Mouse (Mus musculus) MEL (cell line): Measurements from ENCODE around the gene Sec23b. TPM values are rescaled to one million over a fixed set of nuclear protein-coding genes. Genes with fewer than 3 reads are reported as not detected.

Source experiments
- DNase-seq: peaks from one replicate; pipeline ENCODE4 v3.0.0; 2011; ENCODE audit warnings: low read depth, low spot score
- H3K27ac ChIP-seq: 2 replicates; pipeline ENCODE4 v1.5.1; 2012; ENCODE audit warnings: low read depth, mild to moderate bottlenecking, control low read depth, low read length, moderate library complexity; ENCODE audit not compliant: control insufficient read depth
- H3K27me3 ChIP-seq, 2 experiments: fragments of 150-350 bp in 1 of 2; sonication (generic) in 1 of 2; 2 replicates each; pipeline ENCODE4 v1.6.1; 2012; ENCODE audit warnings: low read length in 2 of 2, mild to moderate bottlenecking in 2 of 2, improper control_type of control experiment in 1 of 2, moderate library complexity in 1 of 2; ENCODE audit not compliant: insufficient read depth in 2 of 2, control insufficient read depth in 1 of 2
- H3K36me3 ChIP-seq, 2 experiments: 2 replicates each; pipeline ENCODE4 v1.6.1; 2012 to 2014; ENCODE audit warnings: low read length in 2 of 2, improper control_type of control experiment in 1 of 2, inconsistent platforms in 1 of 2, mild to moderate bottlenecking in 1 of 2; ENCODE audit not compliant: insufficient read depth in 2 of 2, control insufficient read depth in 1 of 2
- H3K4me1 ChIP-seq, 2 experiments: fragments of 150-350 bp in 1 of 2; sonication (generic) in 1 of 2; 2 replicates each; pipeline ENCODE4 v1.6.1; 2012; ENCODE audit warnings: low read length in 2 of 2, improper control_type of control experiment in 1 of 2, mild to moderate bottlenecking in 1 of 2; ENCODE audit not compliant: insufficient read depth in 2 of 2, control insufficient read depth in 1 of 2
- H3K4me3 ChIP-seq, 2 experiments: fragments of 150-350 bp in 1 of 2; sonication (generic) in 1 of 2; 2 replicates each; pipeline ENCODE4 v1.5.1; 2012; ENCODE audit warnings: low read depth in 2 of 2, low read length in 2 of 2, mild to moderate bottlenecking in 2 of 2, moderate library complexity in 2 of 2, control low read depth in 1 of 2, improper control_type of control experiment in 1 of 2; ENCODE audit not compliant: control insufficient read depth in 1 of 2, insufficient read depth in 1 of 2
- H3K79me2 ChIP-seq: 2 replicates; pipeline ENCODE4 v1.6.1; 2012; ENCODE audit warnings: mild to moderate bottlenecking, low read length, moderate library complexity; ENCODE audit not compliant: control insufficient read depth, poor library complexity, insufficient read depth
- H3K9ac ChIP-seq: 2 replicates; pipeline ENCODE4 v1.6.1; 2012; ENCODE audit warnings: low read depth, mild to moderate bottlenecking, control low read depth, low read length, moderate library complexity; ENCODE audit not compliant: control insufficient read depth, poor library complexity, severe bottlenecking
- H3K9me3 ChIP-seq: fragments of 150-350 bp; sonication (generic); replicated peaks from 2 replicates; pipeline ENCODE4 v1.6.1; 2012; ENCODE audit warnings: mild to moderate bottlenecking, low read length, improper control_type of control experiment, moderate library complexity; ENCODE audit not compliant: insufficient read depth
- BHLHE40 ChIP-seq: IDR thresholded peaks from 2 replicates; pipeline ENCODE4 v1.6.1; 2012; ENCODE audit warnings: low read depth, mild to moderate bottlenecking, inconsistent platforms, low read length, improper control_type of control experiment, borderline replicate concordance
- CHD1 ChIP-seq: IDR thresholded peaks from 2 replicates; pipeline ENCODE4 v1.6.1; 2012; ENCODE audit warnings: low read depth, mild to moderate bottlenecking, inconsistent platforms, low read length, improper control_type of control experiment
- E2F4 ChIP-seq: IDR thresholded peaks from 2 replicates; pipeline ENCODE4 v1.6.1; 2011; ENCODE audit warnings: low read depth, low read length, improper control_type of control experiment, borderline replicate concordance
- ETS1 ChIP-seq: IDR thresholded peaks from 2 replicates; pipeline ENCODE4 v1.6.1; 2012; ENCODE audit warnings: low read depth, mild to moderate bottlenecking, inconsistent platforms, low read length, improper control_type of control experiment, moderate library complexity
- GABPA ChIP-seq: IDR thresholded peaks from 2 replicates; pipeline ENCODE4 v1.6.1; 2012; ENCODE audit warnings: low read depth, mild to moderate bottlenecking, inconsistent platforms, low read length, improper control_type of control experiment, moderate library complexity
- GATA1 ChIP-seq: IDR thresholded peaks from 2 replicates; pipeline ENCODE4 v1.6.1; 2011; ENCODE audit warnings: low read depth, low read length, improper control_type of control experiment
- HCFC1 ChIP-seq: IDR thresholded peaks from 2 replicates; pipeline ENCODE4 v1.6.1; 2012; ENCODE audit warnings: low read depth, mild to moderate bottlenecking, inconsistent platforms, low read length, improper control_type of control experiment, moderate library complexity
- MAX ChIP-seq: IDR thresholded peaks from 2 replicates; pipeline ENCODE4 v1.6.1; 2011; ENCODE audit warnings: low read length, improper control_type of control experiment
- MEF2A ChIP-seq: IDR thresholded peaks from 2 replicates; pipeline ENCODE4 v1.6.1; 2014; ENCODE audit warnings: low read depth, mild to moderate bottlenecking, inconsistent platforms, low read length, improper control_type of control experiment; ENCODE audit not compliant: poor library complexity, insufficient replicate concordance, severe bottlenecking; ENCODE audit errors: extremely low read depth
- MYC ChIP-seq: IDR thresholded peaks from 2 replicates; pipeline ENCODE4 v1.6.1; 2011; ENCODE audit warnings: low read depth, mild to moderate bottlenecking, low read length, improper control_type of control experiment, moderate library complexity
- NELFE ChIP-seq: IDR thresholded peaks from 2 replicates; pipeline ENCODE4 v1.6.1; 2011; ENCODE audit warnings: low read depth, low read length, improper control_type of control experiment
- NRF1 ChIP-seq: IDR thresholded peaks from 2 replicates; pipeline ENCODE4 v1.6.1; 2014; ENCODE audit warnings: low read depth, mild to moderate bottlenecking, inconsistent platforms, low read length, improper control_type of control experiment, moderate library complexity; ENCODE audit not compliant: poor library complexity, insufficient read depth, severe bottlenecking
- POLR2A ChIP-seq, 2 experiments: IDR thresholded peaks; 2 replicates each; pipeline ENCODE4 v1.6.1; 2011 to 2012; ENCODE audit warnings: low read length in 2 of 2, mild to moderate bottlenecking in 2 of 2, control low read depth in 1 of 2, improper control_type of control experiment in 1 of 2, low read depth in 1 of 2, moderate library complexity in 1 of 2; ENCODE audit not compliant: control insufficient read depth in 1 of 2, insufficient read depth in 1 of 2, poor library complexity in 1 of 2
- POLR2AphosphoS2 ChIP-seq: IDR thresholded peaks from 2 replicates; pipeline ENCODE4 v1.6.1; 2011; ENCODE audit warnings: low read length, improper control_type of control experiment
- SMC3 ChIP-seq: IDR thresholded peaks from 2 replicates; pipeline ENCODE4 v1.6.1; 2011; ENCODE audit warnings: low read depth, low read length, improper control_type of control experiment
- TAL1 ChIP-seq: IDR thresholded peaks from 2 replicates; pipeline ENCODE4 v1.6.1; 2012; ENCODE audit warnings: mild to moderate bottlenecking, inconsistent platforms, low read length, moderate library complexity, mixed read lengths
- TCF12 ChIP-seq: IDR thresholded peaks from 2 replicates; pipeline ENCODE4 v1.6.1; 2014; ENCODE audit warnings: low read depth, mild to moderate bottlenecking, inconsistent platforms, low read length, improper control_type of control experiment, moderate library complexity
- ZC3H11A ChIP-seq: IDR thresholded peaks from 2 replicates; pipeline ENCODE4 v1.6.1; 2012; ENCODE audit warnings: low read depth, mild to moderate bottlenecking, inconsistent platforms, low read length, improper control_type of control experiment
- ZKSCAN1 ChIP-seq: IDR thresholded peaks from 2 replicates; pipeline ENCODE4 v1.6.1; 2012; ENCODE audit warnings: low read depth, mild to moderate bottlenecking, inconsistent platforms, low read length, improper control_type of control experiment, moderate library complexity
- ZMIZ1 ChIP-seq: IDR thresholded peaks from 2 replicates; pipeline ENCODE4 v1.6.1; 2012; ENCODE audit warnings: low read depth, mild to moderate bottlenecking, inconsistent platforms, low read length, improper control_type of control experiment, moderate library complexity
- polyA plus RNA-seq, 2 experiments: library from polyadenylated mRNA; stranded (reverse) in 1 of 2; unstranded in 1 of 2; fragments of >175 nt in 1 of 2; fragments of >200 nt in 1 of 2; gene quantifications; 2 replicates each; pipeline versions ENCODE4 v1.2.1 to v1.2.4; 2012; ENCODE audit warnings: low replicate concordance in 2 of 2, low read depth in 1 of 2; ENCODE audit not compliant: insufficient read length in 2 of 2, insufficient read depth in 1 of 2, missing spikeins in 1 of 2
- total RNA-seq: library from RNA; depleted of rRNA; stranded (reverse); fragments of 300-350 nt; gene quantifications from 2 replicates; pipeline ENCODE4 v1.2.3, GENCODE M21; 2012

The Sec23b gene
- total and polyA plus RNA-seq, 3 experiments: 78.7 to 89.8 TPM; not detected in 1

- TF ChIP-seq NELFE (peak; percentile 59), BHLHE40 (no peak), MAX (no peak)
Measured at GRCm38 (mm10) chr2:144593951-144594651, 38.1 kb downstream of the Sec23b start, which contains the start of gene Smim26 (continued).

GRCm38 (mm10) chr2:144598006-144598405 is 42.0 kb downstream of the Sec23b start:
- Histone ChIP-seq H3K9me3 (no peaks in the 10 kb centered on the region), H3K4me3 (no peak overlapping the region), H3K27ac (no peak overlapping the region), H3K4me1 (peaks cover 0 to 3% of the 10 kb centered on the region in 2 experiments; a peak in 2 of 4 replicates), H3K9ac (no peak overlapping the region), H3K27me3 (no peaks in the 10 kb centered on the region), H3K79me2 (peaks cover 1% of the 10 kb centered on the region; the same call in 1 of the 2 replicates), H3K36me3 (peaks cover 0 to 5% of the 10 kb centered on the region in 2 experiments; a peak in 2 of 4 replicates)
- TF ChIP-seq ZC3H11A: no peak
- TF ChIP-seq E2F4: no peak
- TF ChIP-seq TCF12: no peak
- no peak for TF ChIP-seq CHD1
- no peak for TF ChIP-seq ETS1
- TF ChIP-seq POLR2AphosphoS2: no peak
- TF ChIP-seq TAL1: no peak
- no peak for TF ChIP-seq NRF1
- no peak for TF ChIP-seq BHLHE40
- TF ChIP-seq ZKSCAN1: no peak
- TF ChIP-seq GABPA: no peak
- TF ChIP-seq GATA1: no peak
- no peak for TF ChIP-seq SMC3
- no peak for TF ChIP-seq MYC
- no peak for TF ChIP-seq POLR2A (IDR thresholded peaks at IDR 0.05; ENCODE audit: control insufficient read depth in 1 of 2, insufficient read depth in 1 of 2, low read depth in 1 of 2, low read length in 2 of 2, poor library complexity in 1 of 2)
- TF ChIP-seq ZMIZ1: no peak
- no peak for TF ChIP-seq HCFC1
- no peak for TF ChIP-seq MEF2A
- no peak for DNase-seq
